9 mouse cellular contexts compared by ENCODE assay signal in genomic region chr13:113640944-113641597, GRCm38 (mm10). TPM values are rescaled to one million over a fixed set of nuclear protein-coding genes. Genes with fewer than 3 reads are reported as not detected.
DNase-seq lines count a peak whose midpoint lies in the region; ATAC-seq and TF ChIP-seq lines count a peak whose summit lies in the region.
"Had no signal": no experiment of that assay in that cellular context is flagged by ENCODE, and none has a peak within 500 bp of the region (broad histone marks: within the 10 kb centered on the region; RNA-seq: fewer than 3 reads in every experiment).

No protein-coding gene starts in this region.

- H3K4me3 ChIP-seq in lung, embryonic 14.5 days (ENCODE audit: low read depth, low read length): no peak overlapping the region
- H3K4me3 ChIP-seq in neural tube, embryonic 14.5 days (ENCODE audit: low read depth, low read length): no peak overlapping the region
- H3K4me3 ChIP-seq in thymus, adult 2 months (ENCODE audit: control insufficient read depth, insufficient read depth, low read length): no peak overlapping the region
- H3K4me3 ChIP-seq in limb, embryonic 10.5 days: no peak overlapping the region
- H3K4me3 ChIP-seq: limb, embryonic 13.5 days had no signal

- H3K4me1 ChIP-seq in lung, embryonic 14.5 days (ENCODE audit: insufficient read depth): no peaks in the 10 kb centered on the region
- no peaks in the 10 kb centered on the region for H3K4me1 ChIP-seq in neural tube, embryonic 14.5 days (ENCODE audit: control insufficient read depth, insufficient read depth, low read length)
- peaks cover 7% of the 10 kb centered on the region for H3K4me1 ChIP-seq in thymus, adult 2 months (replicated peaks; ENCODE audit: control insufficient read depth, insufficient read depth, low read length)
- peaks cover 5% of the 10 kb centered on the region; the same call in 1 of the 2 replicates for H3K4me1 ChIP-seq in limb, embryonic 10.5 days

- H3K9ac ChIP-seq in lung, embryonic 14.5 days: no peak overlapping the region
- no peak overlapping the region for H3K9ac ChIP-seq in neural tube, embryonic 14.5 days (replicated peaks; ENCODE audit: low read depth, low read length)
- H3K9ac ChIP-seq: limb, embryonic 13.5 days had no signal

- 76% methylated on average over 11 of the region's 11 CpGs for WGBS in lung, embryonic 14.5 days
- 42% methylated on average over 11 of the region's 11 CpGs for WGBS in neural tube, embryonic 14.5 days
- WGBS in thymus, adult 2 months: 90% methylated on average over 11 of the region's 11 CpGs
- 88% methylated on average over 11 of the region's 11 CpGs for WGBS in limb, embryonic 10.5 days

- H3K9me3 ChIP-seq in lung, embryonic 14.5 days (ENCODE audit: low read depth, low read length): no peaks in the 10 kb centered on the region
- H3K9me3 ChIP-seq in neural tube, embryonic 14.5 days (ENCODE audit: control insufficient read depth, low read length): no peaks in the 10 kb centered on the region
- H3K9me3 ChIP-seq in limb, embryonic 10.5 days (replicated peaks): no peaks in the 10 kb centered on the region
- H3K9me3 ChIP-seq: limb, embryonic 13.5 days had no signal

- no peaks in the 10 kb centered on the region for H3K36me3 ChIP-seq in lung, embryonic 14.5 days (ENCODE audit: insufficient read depth)
- no peaks in the 10 kb centered on the region for H3K36me3 ChIP-seq in neural tube, embryonic 14.5 days (ENCODE audit: control insufficient read depth, insufficient read depth, low read length)
- H3K36me3 ChIP-seq in thymus, adult 2 months (ENCODE audit: control insufficient read depth, insufficient read depth, low read length): no peaks in the 10 kb centered on the region
- no peaks in the 10 kb centered on the region for H3K36me3 ChIP-seq in limb, embryonic 10.5 days
- H3K36me3 ChIP-seq: limb, embryonic 13.5 days had no signal

- no peak overlapping the region for H3K27ac ChIP-seq in lung, embryonic 14.5 days (ENCODE audit: low read depth)
- H3K27ac ChIP-seq in neural tube, embryonic 14.5 days (ENCODE audit: low read depth, low read length): 0 out of 2 replicates have a peak overlapping the region, but pooled peaks have one; percentile 22
- H3K27ac ChIP-seq in thymus, adult 2 months (ENCODE audit: control insufficient read depth, insufficient read depth, low read length): no peak overlapping the region
- no peak overlapping the region for H3K27ac ChIP-seq in limb, embryonic 10.5 days
- H3K27ac ChIP-seq: limb, embryonic 13.5 days had no signal

- DNase-seq in gastrocnemius, postnatal 10 days: peak; percentile 31
- DNase-seq in gastrocnemius, postnatal 25 days: no peak
- DNase-seq in lung, embryonic 14.5 days: peak; percentile 50
- no peak for DNase-seq in lung, postnatal 14 days
- DNase-seq in adipocyte (ENCODE audit: low spot score): peak; percentile 49
- DNase-seq in thymus, adult 2 months: no peak
- DNase-seq in limb, embryonic 10.5 days (ENCODE audit: low spot score): no peak

- TF ChIP-seq CTCF in lung, embryonic 14.5 days (IDR thresholded peaks at IDR 0.05; ENCODE audit: low read depth): peak; percentile 59
- TF ChIP-seq CTCF in thymus, adult 2 months (IDR thresholded peaks at IDR 0.05; ENCODE audit: borderline replicate concordance, control insufficient read depth, extremely low read depth, insufficient read depth, low read length, poor library complexity): no peak

- no peak for ATAC-seq in lung, embryonic 14.5 days (ENCODE audit: insufficient read depth)
- ATAC-seq in neural tube, embryonic 14.5 days (ENCODE audit: low read depth): peak; percentile 90

- TF ChIP-seq POLR2A in thymus, adult 2 months (IDR thresholded peaks at IDR 0.05; ENCODE audit: control insufficient read depth, extremely low read depth, insufficient read depth, low read length, poor library complexity): no peak

- no peaks in the 10 kb centered on the region for H3K27me3 ChIP-seq in lung, embryonic 14.5 days (ENCODE audit: insufficient read depth, low read length)
- H3K27me3 ChIP-seq in neural tube, embryonic 14.5 days (ENCODE audit: control insufficient read depth, insufficient read depth, low read length): no peaks in the 10 kb centered on the region
- H3K27me3 ChIP-seq in thymus, adult 2 months (ENCODE audit: control insufficient read depth, insufficient read depth, low read length): no peaks in the 10 kb centered on the region
- no peaks in the 10 kb centered on the region for H3K27me3 ChIP-seq in limb, embryonic 10.5 days (ENCODE audit: low read depth, poor library complexity, severe bottlenecking)
- H3K27me3 ChIP-seq: limb, embryonic 13.5 days had no signal

- H3K4me2 ChIP-seq in lung, embryonic 14.5 days: no peak overlapping the region
- H3K4me2 ChIP-seq in neural tube, embryonic 14.5 days (ENCODE audit: low read depth, low read length): no peak overlapping the region
- H3K4me2 ChIP-seq: limb, embryonic 13.5 days had no signal

RNA-seq across cellular contexts. Expression of gene Hspb3, which starts 22.4 kb away (rescaled TPM):
- total RNA-seq in gastrocnemius, postnatal 10 days (2021): 10 to 100 TPM; 79.1 to 87.3 TPM
- 10 to 100 TPM; 49.4 to 49.6 TPM for total RNA-seq in gastrocnemius, postnatal 25 days (2021)
- polyA plus RNA-seq in lung, embryonic 14.5 days (2014; fragmentation: Nextera tagmentation; extraction: Ambion mirVana): 1.3 TPM in 1 of 2 replicates, not detected in the other
- 0.36 TPM in 2 replicates for polyA plus RNA-seq in neural tube, embryonic 14.5 days (2014; fragmentation: Nextera tagmentation; extraction: Ambion mirVana)
- polyA plus RNA-seq in thymus, adult 2 months (2012; rRNA removed): 0.65 TPM in 1 of 2 replicates, not detected in the other
- not detected in 2 replicates for polyA plus RNA-seq in limb, embryonic 10.5 days (2016; fragmentation: Nextera tagmentation; extraction: Ambion mirVana)

RNA-seq across cellular contexts. Expression of gene Snx18, which starts 22.7 kb away (rescaled TPM):
- 10 to 100 TPM; 20.1 to 25.7 TPM for total RNA-seq in gastrocnemius, postnatal 10 days (2021)
- total RNA-seq in gastrocnemius, postnatal 25 days (2021): 10 to 100 TPM in 1 of 2 experiments, 1 to 10 TPM in 1; 9.1 to 11.0 TPM
- 29.9 and 30.2 TPM in 2 replicates for polyA plus RNA-seq in lung, embryonic 14.5 days (2014; fragmentation: Nextera tagmentation; extraction: Ambion mirVana)
- 10.9 and 17.1 TPM in 2 replicates for polyA plus RNA-seq in neural tube, embryonic 14.5 days (2014; fragmentation: Nextera tagmentation; extraction: Ambion mirVana)
- 15.6 and 21.0 TPM in 2 replicates for polyA plus RNA-seq in thymus, adult 2 months (2012; rRNA removed)
- polyA plus RNA-seq in limb, embryonic 10.5 days (2016; fragmentation: Nextera tagmentation; extraction: Ambion mirVana): 21.6 and 22.5 TPM in 2 replicates

Comparison
In these comparisons a context has a peak if more than half of its experiments do, and no peak if none do; other contexts are left out.
1. DNase-seq: peak in gastrocnemius, postnatal 10 days (single experiment), lung, embryonic 14.5 days (single experiment) and adipocyte (single experiment); none in gastrocnemius, postnatal 25 days (single experiment), lung, postnatal 14 days (single experiment), thymus, adult 2 months (single experiment) and limb, embryonic 10.5 days (single experiment).